Mouse (Mus musculus): ENCODE results near the gene Cog1.
A peak's percentile ranks its signal among the peaks of the same experiment; 100 is the strongest.

The Cog1 gene

GRCm38 (mm10) chr11:113699643-113700042, 50.7 kb downstream of the Cog1 start:
- no peak for DNase-seq (ENCODE audit: low spot score in 2 of 2)

GRCm38 (mm10) chr11:113703758-113704157, 54.8 kb downstream of the Cog1 start:
- peak; percentile 42 to 64 for DNase-seq (ENCODE audit: low spot score in 2 of 2)

GRCm38 (mm10) chr11:113705966-113706652, 57.1 kb downstream of the Cog1 start:
- no peak for DNase-seq (ENCODE audit: low spot score in 2 of 2)

GRCm38 (mm10) chr11:113708629-113709213, 59.8 kb downstream of the Cog1 start:
- DNase-seq (ENCODE audit: low spot score in 2 of 2) = no peak

- DNase-seq (ENCODE audit: low spot score in 2 of 2) = no peak
Observed at GRCm38 (mm10) chr11:113709272-113709671, 60.3 kb downstream of the Cog1 start.

GRCm38 (mm10) chr11:113709731-113710256, 60.8 kb downstream of the Cog1 start, which contains the start of gene Cpsf4l:
Gene Cpsf4l (minus strand): TSS chr11:113710017.
- DNase-seq (ENCODE audit: low spot score in 2 of 2) = no peak

GRCm38 (mm10) chr11:113710257-113710777, 61.3 kb downstream of the Cog1 start:
- no peak for DNase-seq (ENCODE audit: low spot score in 2 of 2)

- no peak for DNase-seq (ENCODE audit: low spot score in 2 of 2)
Observed at GRCm38 (mm10) chr11:113711061-113711460, 62.1 kb downstream of the Cog1 start.

GRCm38 (mm10) chr11:113715078-113715674, 66.2 kb downstream of the Cog1 start:
- DNase-seq (ENCODE audit: low spot score in 2 of 2) = no peak

- no peak for DNase-seq (ENCODE audit: low spot score in 2 of 2)
Observed at GRCm38 (mm10) chr11:113716132-113716531, 67.2 kb downstream of the Cog1 start.

Measured in spleen, postnatal 14 days (tissue).